Mouse (Mus musculus) brain, embryonic 14.5 days (tissue): ENCODE data around the gene 1700016C15Rik.

Experiments used
- CTCF ChIP-seq: fragments of 200-500 bp; IDR thresholded peaks from 2 replicates; pipeline ENCODE4 v1.5.1; 2012; ENCODE audit warnings: inconsistent platforms, mild to moderate bottlenecking, moderate library complexity, borderline replicate concordance; ENCODE audit not compliant: insufficient read depth, insufficient read length; ENCODE audit errors: extremely low read depth
- POLR2A ChIP-seq: fragments of 200-500 bp; IDR thresholded peaks from 2 replicates; pipeline ENCODE4 v1.6.1; 2012; ENCODE audit warnings: mild to moderate bottlenecking, inconsistent platforms, borderline replicate concordance; ENCODE audit not compliant: poor library complexity, insufficient read depth, insufficient read length, severe bottlenecking; ENCODE audit errors: extremely low read depth

DNA sequence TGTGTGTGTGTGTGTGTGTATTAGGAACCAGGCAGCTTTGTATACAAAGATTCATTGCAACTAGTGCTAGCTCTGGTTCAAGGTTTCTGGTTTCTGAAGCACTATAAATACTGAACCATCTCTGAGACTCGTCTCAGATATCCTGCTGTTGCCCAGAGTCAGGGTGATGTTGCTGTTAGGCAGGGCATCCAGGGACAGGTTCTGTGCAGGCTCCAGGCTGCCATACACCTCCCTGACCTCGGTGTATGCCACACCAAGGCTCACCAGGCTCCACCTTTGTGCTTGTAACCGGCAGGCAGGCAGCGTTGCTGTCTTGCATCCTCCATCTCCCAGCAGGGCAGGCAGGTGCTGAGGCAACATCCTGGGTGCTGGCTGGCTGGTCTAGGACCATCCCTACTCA is 5.8 kb upstream of the 1700016C15Rik start:
- TF ChIP-seq CTCF, result no peak
- TF ChIP-seq POLR2A, result no peak
